11 mouse cellular contexts compared by ENCODE assay signal in genomic region chr11:75263274-75263963, GRCm38 (mm10).
DNase-seq lines count a peak whose midpoint lies in the region; ATAC-seq and TF ChIP-seq lines count a peak whose summit lies in the region.
"Had no signal": no experiment of that assay in that cellular context is flagged by ENCODE, and none has a peak within 500 bp of the region (broad histone marks: within the 10 kb centered on the region; RNA-seq: fewer than 3 reads in every experiment).

No protein-coding gene starts in this region.

- WGBS in stomach, embryonic 14.5 days = 49% methylated on average over 15 of the region's 15 CpGs
- WGBS in stomach, postnatal 0 days = 58% methylated on average over 15 of the region's 15 CpGs
- WGBS in limb, embryonic 10.5 days = 35% methylated on average over 15 of the region's 15 CpGs

- no peak overlapping the region for H3K4me2 ChIP-seq in stomach, embryonic 14.5 days (replicated peaks; ENCODE audit: low read depth, low read length)
- no peak overlapping the region for H3K4me2 ChIP-seq in stomach, postnatal 0 days (replicated peaks; ENCODE audit: low read depth)

- no peak overlapping the region for H3K9ac ChIP-seq in stomach, embryonic 14.5 days (replicated peaks; ENCODE audit: low read depth, low read length)
- no peak overlapping the region for H3K9ac ChIP-seq in stomach, postnatal 0 days (ENCODE audit: low read length)

- H3K27me3 ChIP-seq in stomach, embryonic 14.5 days (ENCODE audit: control insufficient read depth, insufficient read depth, low read length) = no peaks in the 10 kb centered on the region
- H3K27me3 ChIP-seq in stomach, postnatal 0 days (ENCODE audit: control insufficient read depth, insufficient read depth, low read length) = no peaks in the 10 kb centered on the region
- H3K27me3 ChIP-seq in limb, embryonic 10.5 days (ENCODE audit: low read depth, poor library complexity, severe bottlenecking) = 0 out of 2 replicates have a peak, but pooled peaks cover 7% of the 10 kb centered on the region
- H3K27me3 ChIP-seq: Patski had no signal

- DNase-seq in gastrocnemius, postnatal 25 days = peak; percentile 22
- no peak for DNase-seq in gastrocnemius, postnatal 4 days (ENCODE audit: low spot score in 2 of 2)
- no peak for DNase-seq in stomach, postnatal 0 days (ENCODE audit: low spot score)
- peak; percentile 52 for DNase-seq in limb, embryonic 10.5 days (ENCODE audit: low spot score)
- DNase-seq in left cerebral cortex, postnatal 25 days (ENCODE audit: low spot score in 2 of 2) = no peak
- DNase-seq: thymus, adult 18-20 months had no signal

- TF ChIP-seq EP300 in stomach, postnatal 0 days (optimal IDR thresholded peaks at IDR 0.05) = no peak

- intact Hi-C loops in left cerebral cortex, postnatal 25 days (cut with DNase I) = no loop called here

- peaks cover 20% of the 10 kb centered on the region for H3K4me1 ChIP-seq in stomach, embryonic 14.5 days (ENCODE audit: control insufficient read depth, insufficient read depth, low read length)
- H3K4me1 ChIP-seq in stomach, postnatal 0 days (replicated peaks; ENCODE audit: control insufficient read depth, insufficient read depth) = no peaks in the 10 kb centered on the region
- peaks cover 84% of the 10 kb centered on the region for H3K4me1 ChIP-seq in limb, embryonic 10.5 days

- no peak for ATAC-seq in stomach, embryonic 14.5 days (ENCODE audit: insufficient number of reproducible peaks, insufficient read depth, low FRiP score, low read depth)
- ATAC-seq in stomach, postnatal 0 days (ENCODE audit: low FRiP score, low TSS enrichment) = no peak
- no peak for ATAC-seq in monocyte, adult 5-6 weeks (replicated peaks; ENCODE audit: insufficient number of reproducible peaks, low FRiP score, low TSS enrichment, poor library complexity, severe bottlenecking)
- ATAC-seq in granulocyte monocyte progenitor cell, adult 5-6 weeks (replicated peaks; ENCODE audit: poor library complexity, severe bottlenecking) = no peak
- ATAC-seq: Patski had no signal

- H3K36me3 ChIP-seq in stomach, embryonic 14.5 days (ENCODE audit: control insufficient read depth, insufficient read depth, low read length) = no peaks in the 10 kb centered on the region
- H3K36me3 ChIP-seq in stomach, postnatal 0 days (ENCODE audit: control insufficient read depth, insufficient read depth, low read length) = no peaks in the 10 kb centered on the region
- no peaks in the 10 kb centered on the region for H3K36me3 ChIP-seq in limb, embryonic 10.5 days

- peak overlapping the region; percentile 79 for H3K27ac ChIP-seq in stomach, embryonic 14.5 days (ENCODE audit: low read length)
- H3K27ac ChIP-seq in stomach, postnatal 0 days (replicated peaks) = no peak overlapping the region
- H3K27ac ChIP-seq in limb, embryonic 10.5 days = peak overlapping the region; percentile 82
- H3K27ac ChIP-seq: heart, adult 2 months had no signal

- TF ChIP-seq CTCF in stomach, postnatal 0 days (IDR thresholded peaks at IDR 0.05; ENCODE audit: low read depth) = no peak

- H3K4me3 ChIP-seq in stomach, embryonic 14.5 days (ENCODE audit: low read depth, low read length) = no peak overlapping the region
- no peak overlapping the region for H3K4me3 ChIP-seq in stomach, postnatal 0 days (ENCODE audit: low read depth, low read length)
- H3K4me3 ChIP-seq in limb, embryonic 10.5 days = 0 out of 2 replicates have a peak overlapping the region, but pooled peaks have one; percentile 6
- H3K4me3 ChIP-seq: heart, adult 2 months had no signal

- H3K9me3 ChIP-seq in stomach, embryonic 14.5 days (ENCODE audit: control insufficient read depth, low read depth, low read length) = no peaks in the 10 kb centered on the region
- no peaks in the 10 kb centered on the region for H3K9me3 ChIP-seq in stomach, postnatal 0 days (ENCODE audit: control insufficient read depth, low read length)
- H3K9me3 ChIP-seq in limb, embryonic 10.5 days (replicated peaks) = no peaks in the 10 kb centered on the region

Comparison
In these comparisons a context has a peak if more than half of its experiments do, and no peak if none do; other contexts are left out.
1. DNase-seq: peak in gastrocnemius, postnatal 25 days (single experiment) and limb, embryonic 10.5 days (single experiment); none in gastrocnemius, postnatal 4 days (0 of 2), stomach, postnatal 0 days (single experiment) and left cerebral cortex, postnatal 25 days (0 of 2).